35 mouse cellular contexts compared by ENCODE assay signal in the genomic region with DNA sequence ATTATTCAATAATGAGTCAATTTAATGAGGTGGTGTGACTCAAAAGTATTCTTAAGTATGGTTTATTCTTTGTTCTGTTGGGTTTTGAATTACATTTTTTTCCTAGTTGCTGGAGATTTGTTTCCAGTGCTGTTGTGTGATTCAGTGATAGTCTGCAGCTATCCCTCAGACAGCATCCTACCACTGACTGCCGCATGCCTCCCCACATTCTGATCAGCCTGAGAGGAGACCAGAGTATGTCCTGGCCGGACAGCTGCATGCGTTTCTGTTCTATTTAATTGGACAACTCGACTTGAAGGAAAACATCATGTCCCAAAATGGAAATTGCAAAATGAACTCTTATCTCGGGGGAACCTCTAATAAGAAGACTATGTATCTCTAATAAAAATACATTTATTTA. TPM values are rescaled to one million over a fixed set of nuclear protein-coding genes. Genes with fewer than 3 reads are reported as not detected.
"Had no signal": no experiment of that assay in that cellular context is flagged by ENCODE, and none has a peak within 500 bp of the region (broad histone marks: within the 10 kb centered on the region; RNA-seq: fewer than 3 reads in every experiment).

No protein-coding gene starts in this region.

- H3K4me3 ChIP-seq: heart, embryonic 10.5 days; heart, embryonic 12.5 days; heart, embryonic 13.5 days; heart, embryonic 15.5 days; hindbrain, embryonic 10.5 days; hindbrain, embryonic 12.5 days; hindbrain, embryonic 13.5 days; hindbrain, embryonic 15.5 days; intestine, embryonic 15.5 days; kidney, embryonic 15.5 days; layer of hippocampus, adult 2 months; left cerebral cortex, adult 2 months had no signal

- H3K4me1 ChIP-seq: intestine, embryonic 15.5 days had no signal

- H3K9me3 ChIP-seq: heart, embryonic 10.5 days; heart, embryonic 12.5 days; heart, embryonic 13.5 days; heart, embryonic 15.5 days; hindbrain, embryonic 10.5 days; hindbrain, embryonic 12.5 days; hindbrain, embryonic 13.5 days; hindbrain, embryonic 15.5 days; intestine, embryonic 15.5 days; kidney, embryonic 15.5 days had no signal

- ATAC-seq: hindbrain, embryonic 16.5 days; hindbrain, postnatal 0 days; inflammation-experienced regulatory T-cells, adult 6 months; intestine, embryonic 15.5 days; intestine, embryonic 16.5 days; intestine, postnatal 0 days had no signal

- H3K27me3 ChIP-seq: heart, embryonic 12.5 days; heart, embryonic 13.5 days; heart, embryonic 15.5 days; hindbrain, embryonic 12.5 days; hindbrain, embryonic 13.5 days; hindbrain, embryonic 15.5 days; intestine, embryonic 15.5 days; kidney, embryonic 15.5 days had no signal

- H3K4me2 ChIP-seq: heart, embryonic 11.5 days; heart, embryonic 12.5 days; heart, embryonic 13.5 days; heart, embryonic 15.5 days; hindbrain, embryonic 12.5 days; hindbrain, embryonic 13.5 days; hindbrain, embryonic 14.5 days; hindbrain, embryonic 15.5 days; intestine, embryonic 15.5 days; kidney, embryonic 15.5 days had no signal

- H3K27ac ChIP-seq: heart, embryonic 10.5 days; heart, embryonic 13.5 days; heart, embryonic 15.5 days; hindbrain, embryonic 10.5 days; hindbrain, embryonic 12.5 days; hindbrain, embryonic 13.5 days; hindbrain, embryonic 14.5 days; hindbrain, embryonic 15.5 days; hindbrain, postnatal 0 days; intestine, embryonic 15.5 days; kidney, embryonic 15.5 days; kidney, postnatal 0 days; layer of hippocampus, adult 2 months; left cerebral cortex, adult 2 months had no signal

- DNase-seq: heart, postnatal 10 days; heart, postnatal 14 days; heart, postnatal 36 days; heart, postnatal 4 days; kidney, adult 18-20 months; kidney, adult 2 months; kidney, adult 8-10 months; kidney, adult 9 months; kidney, postnatal 14 days; kidney, postnatal 25 days; kidney, postnatal 36 days; kidney, postnatal 4 days; layer of hippocampus, adult 9-11 months; layer of hippocampus, postnatal 36 days had no signal

- H3K9ac ChIP-seq: heart, embryonic 12.5 days; heart, embryonic 13.5 days; heart, embryonic 15.5 days; hindbrain, embryonic 12.5 days; hindbrain, embryonic 13.5 days; hindbrain, embryonic 14.5 days; hindbrain, embryonic 15.5 days; intestine, embryonic 15.5 days; kidney, embryonic 15.5 days had no signal

RNA-seq across cellular contexts. Expression of a gene that starts 43.8 kb away (rescaled TPM):
- total RNA-seq: hematopoietic stem cell, adult 5-6 weeks had no signal
- polyA plus RNA-seq: inflammation-experienced regulatory T-cells, adult 6 months had no signal
